Mouse (Mus musculus) midbrain, embryonic 10.5 days (tissue): ENCODE data around the gene Neurl1a. TPM values are rescaled to one million over a fixed set of nuclear protein-coding genes. Genes with fewer than 3 reads are reported as not detected.

ENCODE experiments used
- DNase-seq: peaks from one replicate; pipeline ENCODE4 v3.0.0-alpha.2; 2017; ENCODE audit warnings: low spot score
- H3K27ac ChIP-seq: fragments of 300-500 bp; sonication (generic); replicated peaks from 2 replicates; pipeline ENCODE4 v1.5.1; 2016; ENCODE audit warnings: mild to moderate bottlenecking
- H3K27me3 ChIP-seq: fragments of 300-500 bp; sonication (generic); 2 replicates; pipeline ENCODE4 v1.6.1; 2016; ENCODE audit warnings: low read depth, mild to moderate bottlenecking; ENCODE audit not compliant: poor library complexity, severe bottlenecking
- H3K36me3 ChIP-seq: fragments of 300-500 bp; sonication (generic); 2 replicates; pipeline ENCODE4 v1.6.1; 2016; ENCODE audit warnings: mild to moderate bottlenecking, moderate library complexity
- H3K4me1 ChIP-seq: fragments of 300-500 bp; sonication (generic); 2 replicates; pipeline ENCODE4 v1.6.1; 2016
- H3K4me3 ChIP-seq: fragments of 300-500 bp; sonication (generic); 2 replicates; pipeline ENCODE4 v1.5.1; 2016; ENCODE audit warnings: mild to moderate bottlenecking, moderate library complexity
- H3K9me3 ChIP-seq: fragments of 300-500 bp; sonication (generic); replicated peaks from 2 replicates; pipeline ENCODE4 v1.6.1; 2016; ENCODE audit warnings: mild to moderate bottlenecking
- WGBS: fragments of 180-500 bp; shearing (Covaris S2); methylation state at CpG from one replicate; pipeline ENCODE4 v1.1.7; 2016; 5-methylcytosine and 5-hydroxymethylcytosine counted together
- polyA plus RNA-seq: library from polyadenylated mRNA; unstranded; fragments of >200 nt; fragmentation: Nextera tagmentation; extraction: Ambion mirVana; gene quantifications from 2 replicates; pipeline ENCODE4 v1.2.1, GENCODE M21; 2016

The Neurl1a gene
- polyA plus RNA-seq, 1 experiment from 2014 or later: 5.0 TPM

- WGBS: 69% methylated on average over 17 of the region's 17 CpGs
- Histone ChIP-seq H3K27ac (peak overlapping the region; percentile 70), H3K9me3 (no peaks in the 10 kb centered on the region), H3K4me3 (no peak overlapping the region), H3K4me1 (peaks cover 46% of the 10 kb centered on the region), H3K27me3 (peaks cover 15% of the 10 kb centered on the region; the same call in 1 of the 2 replicates), H3K36me3 (peaks cover 62% of the 10 kb centered on the region)
- no peak for DNase-seq
These were observed 108.3 kb downstream of the Neurl1a start for GRCm38 (mm10) chr19:47286886-47287450.

- peak overlapping the region; percentile 59 for H3K27ac ChIP-seq
- WGBS: 25% methylated on average over 7 of the region's 7 CpGs
- H3K27me3 ChIP-seq: peaks cover 27% of the 10 kb centered on the region; the same call in 1 of the 2 replicates
- peaks cover 20% of the 10 kb centered on the region for H3K36me3 ChIP-seq
- H3K4me1 ChIP-seq: peaks cover 54% of the 10 kb centered on the region
- H3K4me3 ChIP-seq: no peak overlapping the region
- peak; percentile 38 for DNase-seq
- no peaks in the 10 kb centered on the region for H3K9me3 ChIP-seq
These were observed 112.9 kb downstream of the Neurl1a start for GRCm38 (mm10) chr19:47291307-47292080.

- Histone ChIP-seq H3K9me3 (no peaks in the 10 kb centered on the region), H3K4me3 (no peak overlapping the region), H3K27me3 (peaks cover 27% of the 10 kb centered on the region; the same call in 1 of the 2 replicates), H3K27ac (peak overlapping the region; percentile 59), H3K36me3 (peaks cover 9% of the 10 kb centered on the region; the same call in 1 of the 2 replicates), H3K4me1 (peaks cover 44% of the 10 kb centered on the region)
- DNase-seq: no peak
- 46% methylated on average over 7 of the region's 7 CpGs for WGBS
These were observed 113.9 kb downstream of the Neurl1a start for GRCm38 (mm10) chr19:47292451-47292951.

- Histone ChIP-seq H3K36me3 (0 out of 2 replicates have a peak, but pooled peaks cover 2% of the 10 kb centered on the region), H3K27ac (peak overlapping the region; percentile 61)
These were observed 119.5 kb downstream of the Neurl1a start for GRCm38 (mm10) chr19:47298100-47298499.

GRCm38 (mm10) chr19:47301303-47302190 is 122.9 kb downstream of the Neurl1a start:
- Histone ChIP-seq H3K4me1 (peaks cover 51% of the 10 kb centered on the region), H3K9me3 (no peaks in the 10 kb centered on the region), H3K27ac (peak overlapping the region; percentile 91), H3K36me3 (peaks cover 20% of the 10 kb centered on the region; the same call in 1 of the 2 replicates), H3K27me3 (no peaks in the 10 kb centered on the region), H3K4me3 (peak overlapping the region; percentile 34)
- peak; percentile 74 for DNase-seq
- WGBS: 10% methylated on average over 19 of the region's 19 CpGs

More at GRCm38 (mm10) chr19:47298100-47298499, 119.5 kb downstream of the Neurl1a start:
- no peak overlapping the region for H3K4me3 ChIP-seq
- H3K4me1 ChIP-seq: peaks cover 50% of the 10 kb centered on the region
- H3K27me3 ChIP-seq: peaks cover 7% of the 10 kb centered on the region; the same call in 1 of the 2 replicates
- DNase-seq: no peak
- H3K9me3 ChIP-seq: no peaks in the 10 kb centered on the region
- 85% methylated on average over 11 of the region's 11 CpGs for WGBS

GRCm38 (mm10) chr19:47302191-47302852 is 123.7 kb downstream of the Neurl1a start:
- no peaks in the 10 kb centered on the region for H3K27me3 ChIP-seq
- peak overlapping the region; percentile 91 for H3K27ac ChIP-seq
- peak overlapping the region; percentile 34 for H3K4me3 ChIP-seq
- no peaks in the 10 kb centered on the region for H3K9me3 ChIP-seq
- WGBS: 61% methylated on average over 21 of the region's 21 CpGs
- DNase-seq: peak; percentile 45
- H3K4me1 ChIP-seq: peaks cover 51% of the 10 kb centered on the region
- peaks cover 28% of the 10 kb centered on the region; the same call in 1 of the 2 replicates for H3K36me3 ChIP-seq

- Histone ChIP-seq H3K27ac (peak overlapping the region; percentile 91), H3K9me3 (no peaks in the 10 kb centered on the region), H3K4me1 (peaks cover 51% of the 10 kb centered on the region), H3K27me3 (no peaks in the 10 kb centered on the region), H3K36me3 (peaks cover 32% of the 10 kb centered on the region; the same call in 1 of the 2 replicates), H3K4me3 (no peak overlapping the region)
- DNase-seq: no peak
- 86% methylated on average over 10 of the region's 10 CpGs for WGBS
These were observed 124.5 kb downstream of the Neurl1a start for GRCm38 (mm10) chr19:47303128-47303527.

- Histone ChIP-seq H3K27me3 (no peaks in the 10 kb centered on the region), H3K9me3 (no peaks in the 10 kb centered on the region), H3K27ac (peak overlapping the region; percentile 91; the same call in 1 of the 2 replicates), H3K4me1 (peaks cover 45% of the 10 kb centered on the region), H3K36me3 (peaks cover 36% of the 10 kb centered on the region; the same call in 1 of the 2 replicates), H3K4me3 (no peak overlapping the region)
- 90% methylated on average over 5 of the region's 5 CpGs for WGBS
- DNase-seq: no peak
These were observed 125.6 kb downstream of the Neurl1a start for GRCm38 (mm10) chr19:47304170-47304745.

- peaks cover 47% of the 10 kb centered on the region for H3K36me3 ChIP-seq
- H3K9me3 ChIP-seq: no peaks in the 10 kb centered on the region
- H3K27ac ChIP-seq: no peak overlapping the region
- WGBS: 89% methylated on average over 10 of the region's 10 CpGs
- peaks cover 36% of the 10 kb centered on the region for H3K4me1 ChIP-seq
- no peaks in the 10 kb centered on the region for H3K27me3 ChIP-seq
- no peak for DNase-seq
- H3K4me3 ChIP-seq: no peak overlapping the region
These were observed 126.8 kb downstream of the Neurl1a start for GRCm38 (mm10) chr19:47305401-47305800.

- H3K9me3 ChIP-seq: no peaks in the 10 kb centered on the region
- H3K4me1 ChIP-seq: peaks cover 31% of the 10 kb centered on the region
- DNase-seq: no peak
- H3K4me3 ChIP-seq: no peak overlapping the region
- WGBS: 92% methylated on average over 14 of the region's 14 CpGs
- H3K27ac ChIP-seq: no peak overlapping the region
- no peaks in the 10 kb centered on the region for H3K27me3 ChIP-seq
- H3K36me3 ChIP-seq: peaks cover 56% of the 10 kb centered on the region
These were observed 127.7 kb downstream of the Neurl1a start for GRCm38 (mm10) chr19:47306128-47306916.

GRCm38 (mm10) chr19:47306917-47307315 is 128.3 kb downstream of the Neurl1a start:
- WGBS: 93% methylated on average over 8 of the region's 8 CpGs
- H3K27me3 ChIP-seq: no peaks in the 10 kb centered on the region
- H3K27ac ChIP-seq: no peak overlapping the region
- H3K9me3 ChIP-seq: no peaks in the 10 kb centered on the region
- DNase-seq: no peak
- peaks cover 31% of the 10 kb centered on the region for H3K4me1 ChIP-seq
- H3K4me3 ChIP-seq: no peak overlapping the region
- H3K36me3 ChIP-seq: peaks cover 61% of the 10 kb centered on the region
